In the genomic region with DNA sequence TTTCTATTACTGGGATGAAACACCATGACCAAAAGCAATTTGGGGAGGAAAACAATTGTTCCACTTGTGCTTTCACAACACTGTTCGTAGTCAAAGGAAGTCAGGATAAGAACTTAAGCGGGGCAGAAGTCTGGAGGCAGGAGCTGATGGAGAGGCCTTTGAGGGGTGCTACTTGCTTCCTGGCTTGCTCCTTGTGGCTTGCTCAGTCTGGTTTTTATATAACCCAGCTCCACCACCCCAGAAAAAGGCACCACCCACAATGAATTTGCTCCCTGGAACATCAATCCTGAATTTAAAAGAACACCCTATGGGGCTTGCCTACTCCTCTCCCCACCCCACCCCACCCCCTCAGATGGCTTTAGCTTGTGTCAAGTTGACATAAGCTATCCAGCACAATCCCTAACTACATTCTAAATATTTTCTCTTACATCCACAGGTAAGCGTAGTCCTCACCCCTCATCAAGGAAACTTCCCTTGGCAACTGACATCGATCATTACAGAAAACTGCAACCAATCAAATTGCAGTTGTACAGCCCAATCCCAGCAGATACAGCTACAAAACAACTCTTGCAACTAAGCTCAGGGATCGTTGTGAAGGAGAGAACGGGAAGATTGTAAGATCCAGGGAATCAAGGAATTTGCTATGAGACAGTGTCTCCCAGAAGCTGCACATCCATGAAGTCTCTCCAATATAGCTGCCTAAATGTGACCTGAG, we compare ENCODE assay signal across 14 mouse cellular contexts. TPM values are rescaled to one million over a fixed set of nuclear protein-coding genes. Genes with fewer than 3 reads are reported as not detected.
"Had no signal": no experiment of that assay in that cellular context is flagged by ENCODE, and none has a peak within 500 bp of the region (broad histone marks: within the 10 kb centered on the region; RNA-seq: fewer than 3 reads in every experiment).

No protein-coding gene starts in this region.

- H3K4me1 ChIP-seq: limb, embryonic 12.5 days; lung, embryonic 15.5 days; midbrain, embryonic 15.5 days; neural tube, embryonic 13.5 days had no signal

- DNase-seq: kidney, adult 8-10 months; kidney, postnatal 25 days; liver; liver, embryonic 13.5 days; liver, postnatal 0 days; lung, postnatal 14 days; thymus, postnatal 36 days had no signal

- H3K4me2 ChIP-seq: limb, embryonic 12.5 days; liver, embryonic 13.5 days; lung, embryonic 15.5 days; midbrain, embryonic 11.5 days; midbrain, embryonic 15.5 days; neural tube, embryonic 13.5 days had no signal

- H3K9ac ChIP-seq: limb, embryonic 12.5 days; liver, embryonic 13.5 days; liver, postnatal 0 days; lung, embryonic 15.5 days; midbrain, embryonic 15.5 days; neural tube, embryonic 13.5 days had no signal

- H3K27me3 ChIP-seq: limb, embryonic 12.5 days; liver, embryonic 13.5 days; lung, embryonic 15.5 days; megakaryocyte, embryonic 14.5 days; midbrain, embryonic 15.5 days; neural tube, embryonic 13.5 days had no signal

- ATAC-seq: liver, postnatal 0 days; midbrain, embryonic 15.5 days had no signal

- H3K36me3 ChIP-seq: limb, embryonic 12.5 days; liver, embryonic 13.5 days; lung, embryonic 15.5 days; midbrain, embryonic 15.5 days; neural tube, embryonic 13.5 days had no signal

- H3K9me3 ChIP-seq: limb, embryonic 12.5 days; liver, embryonic 13.5 days; lung, embryonic 15.5 days; megakaryocyte, embryonic 14.5 days; midbrain, embryonic 15.5 days; neural tube, embryonic 13.5 days had no signal

- H3K27ac ChIP-seq: limb, embryonic 12.5 days; liver, embryonic 13.5 days; lung, embryonic 15.5 days; macrophage; midbrain, embryonic 15.5 days; neural tube, embryonic 13.5 days had no signal

- H3K4me3 ChIP-seq: limb, embryonic 12.5 days; liver, embryonic 13.5 days; lung, embryonic 15.5 days; megakaryocyte, embryonic 14.5 days; midbrain, embryonic 15.5 days; neural tube, embryonic 13.5 days had no signal

RNA-seq across cellular contexts. Expression of gene Klhl33, which starts 20.9 kb away (rescaled TPM):
- polyA plus RNA-seq: macrophage had no signal
